Mouse (Mus musculus) lung, postnatal 14 days (tissue): ENCODE data around the gene Krt18.
"Not testable (repeated sequence)": the region's sequence is repeated elsewhere in the genome, so short reads cannot be mapped to it uniquely, and the experiment has no call there.

Source experiments
- DNase-seq: peaks from one replicate; pipeline ENCODE4 v3.0.0; 2021

Krt18 gene

GRCm38 (mm10) chr15:102028040-102028439 lies at the start of gene Krt18:
Gene Krt18, plus strand, starts transcription at chr15:102028180.
- DNase-seq: peak; percentile 56

- DNase-seq: peak; percentile 68
Observed at GRCm38 (mm10) chr15:101980849-101981248, 47.1 kb upstream of the Krt18 start.

- DNase-seq: no peak
Observed at GRCm38 (mm10) chr15:101983315-101983948, 44.5 kb upstream of the Krt18 start.

- peak; percentile 94 for DNase-seq
Observed at GRCm38 (mm10) chr15:101983949-101984601, 43.9 kb upstream of the Krt18 start.

GRCm38 (mm10) chr15:101984746-101985145 lies 43.2 kb upstream of the Krt18 start:
- DNase-seq: no peak

- DNase-seq: peak; percentile 92
Observed at GRCm38 (mm10) chr15:101988119-101988518, 39.9 kb upstream of the Krt18 start.

GRCm38 (mm10) chr15:101988714-101989113 lies 39.3 kb upstream of the Krt18 start:
- no peak for DNase-seq

- no peak for DNase-seq
Observed at GRCm38 (mm10) chr15:101990946-101991345, 37.0 kb upstream of the Krt18 start.

- DNase-seq: no peak
Observed at GRCm38 (mm10) chr15:101994365-101994764, 33.6 kb upstream of the Krt18 start.

GRCm38 (mm10) chr15:101995484-101996236 lies 32.3 kb upstream of the Krt18 start:
- no peak for DNase-seq

GRCm38 (mm10) chr15:101996450-101997078 lies 31.4 kb upstream of the Krt18 start:
- not testable (repeated sequence) for DNase-seq

- DNase-seq: no peak
Observed at GRCm38 (mm10) chr15:101999156-101999555, 28.8 kb upstream of the Krt18 start.

- no peak for DNase-seq
Observed at GRCm38 (mm10) chr15:101999676-102000335, 28.2 kb upstream of the Krt18 start.

GRCm38 (mm10) chr15:102002646-102003488 lies 25.1 kb upstream of the Krt18 start:
- peak; percentile 52 for DNase-seq

- no peak for DNase-seq
Observed at GRCm38 (mm10) chr15:102003516-102003915, 24.5 kb upstream of the Krt18 start.

- peak; percentile 57 for DNase-seq
Observed at GRCm38 (mm10) chr15:102004189-102004588, 23.8 kb upstream of the Krt18 start, which contains the start of gene Krt8. Gene Krt8, minus strand, starts transcription at chr15:102004482.

- DNase-seq: no peak
Observed at GRCm38 (mm10) chr15:102005290-102005689, 22.7 kb upstream of the Krt18 start.

GRCm38 (mm10) chr15:102006317-102006716 lies 21.7 kb upstream of the Krt18 start:
- peak; percentile 49 for DNase-seq

- no peak for DNase-seq
Observed at GRCm38 (mm10) chr15:102007097-102008069, 20.6 kb upstream of the Krt18 start.

- no peak for DNase-seq
Observed at GRCm38 (mm10) chr15:102010569-102011245, 17.3 kb upstream of the Krt18 start.
